Mouse (Mus musculus) limb, embryonic 13.5 days (tissue): ENCODE results near the gene Ndufa13. TPM values are rescaled to one million over a fixed set of nuclear protein-coding genes. Genes with fewer than 3 reads are reported as not detected.
A peak's percentile ranks its signal among the peaks of the same experiment; 100 is the strongest.
"Not testable (repeated sequence)": the region's sequence is repeated elsewhere in the genome, so short reads cannot be mapped to it uniquely, and the experiment has no call there.

ENCODE experiments used
- ATAC-seq: fragments of 200-750 bp; cut with Nextera tagmentation; 2 replicates; pipeline ENCODE4 v1.8.0; 2017; ENCODE audit warnings: low read depth, moderate number of reproducible peaks, moderate TSS enrichment; ENCODE audit not compliant: low FRiP score
- H3K27ac ChIP-seq: fragments of 300-500 bp; sonication (generic); 2 replicates; pipeline ENCODE4 v1.5.1; 2015; ENCODE audit warnings: inconsistent platforms, mild to moderate bottlenecking, moderate library complexity
- H3K27me3 ChIP-seq: fragments of 300-500 bp; sonication (generic); 2 replicates; pipeline ENCODE4 v1.6.1; 2015; ENCODE audit warnings: mild to moderate bottlenecking, inconsistent platforms
- H3K36me3 ChIP-seq: fragments of 300-500 bp; sonication (generic); 2 replicates; pipeline ENCODE4 v1.6.1; 2015; ENCODE audit warnings: inconsistent platforms, mild to moderate bottlenecking, moderate library complexity
- H3K4me1 ChIP-seq: fragments of 300-500 bp; sonication (generic); 2 replicates; pipeline ENCODE4 v1.6.1; 2015; ENCODE audit warnings: inconsistent platforms
- H3K4me2 ChIP-seq: fragments of 300-500 bp; sonication (generic); replicated peaks from 2 replicates; pipeline ENCODE4 v1.6.1; 2015; ENCODE audit warnings: inconsistent platforms, mild to moderate bottlenecking, moderate library complexity
- H3K4me3 ChIP-seq: fragments of 300-500 bp; sonication (generic); 2 replicates; pipeline ENCODE4 v1.5.1; 2015; ENCODE audit warnings: moderate library complexity, mild to moderate bottlenecking, inconsistent platforms
- H3K9ac ChIP-seq: fragments of 300-500 bp; sonication (generic); 2 replicates; pipeline ENCODE4 v1.6.1; 2015; ENCODE audit warnings: mild to moderate bottlenecking, inconsistent platforms
- H3K9me3 ChIP-seq: fragments of 300-500 bp; sonication (generic); 2 replicates; pipeline ENCODE4 v1.6.1; 2016; ENCODE audit warnings: inconsistent platforms
- WGBS: fragments of 180-500 bp; shearing (Covaris S2); methylation state at CpG from one replicate; pipeline ENCODE4 v1.1.7; 2015; 5-methylcytosine and 5-hydroxymethylcytosine counted together
- polyA plus RNA-seq: library from polyadenylated mRNA; unstranded; fragments of >200 nt; fragmentation: Nextera tagmentation; extraction: Ambion mirVana; gene quantifications from 2 replicates; pipeline ENCODE4 v1.2.1, GENCODE M21; 2015

Ndufa13 gene
- polyA plus RNA-seq: 173 and 181 TPM in 2 replicates

DNA sequence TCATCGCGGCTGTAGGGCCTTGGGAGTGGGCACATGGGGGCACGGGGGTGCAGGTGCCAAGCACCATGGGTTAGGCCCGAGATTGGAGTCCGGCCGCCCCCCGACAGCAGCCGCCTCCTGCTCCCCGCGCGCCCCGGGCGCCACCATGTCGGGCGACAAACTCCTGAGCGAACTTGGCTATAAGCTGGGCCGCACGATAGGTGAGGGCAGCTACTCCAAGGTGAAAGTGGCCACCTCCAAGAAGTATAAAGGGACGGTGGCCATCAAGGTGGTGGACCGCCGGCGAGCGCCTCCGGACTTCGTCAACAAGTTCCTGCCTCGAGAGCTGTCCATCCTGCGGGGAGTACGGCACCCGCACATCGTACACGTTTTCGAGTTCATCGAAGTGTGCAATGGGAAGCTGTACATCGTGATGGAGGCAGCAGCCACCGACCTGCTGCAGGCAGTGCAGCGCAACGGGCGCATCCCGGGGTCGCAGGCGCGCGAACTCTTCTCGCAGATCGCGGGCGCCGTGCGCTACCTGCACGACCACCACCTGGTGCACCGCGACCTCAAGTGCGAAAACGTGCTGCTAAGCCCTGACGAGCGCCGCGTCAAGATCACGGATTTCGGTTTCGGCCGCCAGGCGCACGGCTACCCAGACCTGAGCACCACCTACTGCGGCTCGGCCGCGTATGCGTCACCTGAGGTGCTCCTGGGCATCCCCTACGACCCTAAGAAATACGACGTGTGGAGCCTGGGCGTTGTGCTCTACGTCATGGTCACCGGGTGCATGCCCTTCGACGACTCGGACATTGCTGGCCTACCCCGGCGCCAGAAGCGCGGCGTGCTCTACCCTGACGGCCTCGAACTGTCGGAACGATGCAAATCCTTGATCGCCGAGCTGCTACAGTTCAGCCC is at the start of gene Ndufa13, which contains the start of the genes Tssk6 and Yjefn3:
Gene Ndufa13 (minus strand): TSS at position 396 of the 900 bp plus-strand sequence.
Gene Tssk6 (plus strand): TSS at position 22 of the 900 bp plus-strand sequence.
Gene Yjefn3 (minus strand): TSS at position 550 of the 900 bp plus-strand sequence.
- peak within 1 kb of the TSS; percentile 61 for H3K4me3 ChIP-seq
- peak; percentile 7; the same call in 1 of the 2 replicates for ATAC-seq
- peak within 1 kb of the TSS; percentile 90 for H3K27ac ChIP-seq
- peak within 1 kb of the TSS; percentile 99 for H3K4me2 ChIP-seq
- WGBS: 4% methylated on average over 89 of the region's 89 CpGs
- peaks cover 54% of the 10 kb centered on the region for H3K4me1 ChIP-seq
- H3K27me3 ChIP-seq: no peaks in the 10 kb centered on the region
- peak within 1 kb of the TSS; percentile 80 for H3K9ac ChIP-seq
- peaks cover 22% of the 10 kb centered on the region for H3K36me3 ChIP-seq
- H3K9me3 ChIP-seq: no peaks in the 10 kb centered on the region

GRCm38 (mm10) chr8:69950300-69950699 is 47.9 kb upstream of the Ndufa13 start:
- Histone ChIP-seq H3K9me3 (no peaks in the 10 kb centered on the region), H3K27ac (no peak overlapping the region), H3K4me3 (no peak overlapping the region), H3K9ac (no peak overlapping the region), H3K27me3 (no peaks in the 10 kb centered on the region), H3K4me1 (no peaks in the 10 kb centered on the region), H3K4me2 (no peak overlapping the region), H3K36me3 (peaks cover 40% of the 10 kb centered on the region)
- WGBS: 93% methylated on average over 2 of the region's 2 CpGs
- no peak for ATAC-seq

GRCm38 (mm10) chr8:69942495-69942894 is 40.1 kb upstream of the Ndufa13 start:
- WGBS: 78% methylated on average over 3 of the region's 3 CpGs
- not testable (repeated sequence) for H3K27me3 ChIP-seq, H3K9me3 ChIP-seq, H3K27ac ChIP-seq, ATAC-seq, H3K9ac ChIP-seq, H3K4me3 ChIP-seq, H3K4me2 ChIP-seq
- Histone ChIP-seq H3K4me1 (peaks cover 12% of the 10 kb centered on the region), H3K36me3 (peaks cover 17% of the 10 kb centered on the region)

GRCm38 (mm10) chr8:69940386-69940785 is 38.0 kb upstream of the Ndufa13 start:
- H3K9ac ChIP-seq: no peak overlapping the region
- H3K27me3 ChIP-seq: no peaks in the 10 kb centered on the region
- peaks cover 5% of the 10 kb centered on the region for H3K36me3 ChIP-seq
- peaks cover 18% of the 10 kb centered on the region for H3K4me1 ChIP-seq
- ATAC-seq: no peak
- H3K9me3 ChIP-seq: no peaks in the 10 kb centered on the region
- no peak overlapping the region for H3K4me3 ChIP-seq
- no peak overlapping the region; the same call in 1 of the 2 replicates for H3K27ac ChIP-seq
- 93% methylated on average over 2 of the region's 2 CpGs for WGBS
- H3K4me2 ChIP-seq: no peak overlapping the region

DNA sequence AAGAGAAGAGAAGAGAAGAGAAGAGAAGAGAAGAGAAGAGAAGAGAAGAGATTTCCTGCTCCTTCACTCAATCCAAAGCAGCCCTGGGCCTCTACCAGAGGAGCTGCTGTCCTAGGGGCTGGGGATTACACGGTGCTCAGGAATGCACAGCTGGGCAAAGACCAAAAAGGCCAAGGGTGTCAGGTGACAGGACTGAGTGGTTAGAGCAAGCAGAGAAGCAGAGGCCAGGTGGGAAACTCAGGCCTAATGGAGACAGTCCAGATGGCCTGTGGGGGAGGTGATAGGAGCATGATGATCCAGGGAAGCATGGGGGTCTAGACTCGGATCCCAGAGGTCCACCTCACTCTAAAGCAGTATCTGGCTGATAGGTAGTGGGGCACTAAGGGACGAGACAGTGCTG is 37.3 kb upstream of the Ndufa13 start:
- Histone ChIP-seq H3K4me3 (no peak overlapping the region), H3K4me2 (no peak overlapping the region), H3K36me3 (peaks cover 13% of the 10 kb centered on the region), H3K27me3 (no peaks in the 10 kb centered on the region), H3K4me1 (peaks cover 18% of the 10 kb centered on the region), H3K9ac (no peak overlapping the region), H3K27ac (no peak overlapping the region), H3K9me3 (no peaks in the 10 kb centered on the region)
- WGBS: 28% methylated on average over 3 of the region's 3 CpGs
- peak; percentile 78; the same call in 1 of the 2 replicates for ATAC-seq

GRCm38 (mm10) chr8:69938245-69938982 is 36.1 kb upstream of the Ndufa13 start:
- peaks cover 23% of the 10 kb centered on the region for H3K36me3 ChIP-seq
- 79% methylated on average over 6 of the region's 6 CpGs for WGBS
- H3K9ac ChIP-seq: no peak overlapping the region
- peaks cover 18% of the 10 kb centered on the region for H3K4me1 ChIP-seq
- H3K4me2 ChIP-seq: no peak overlapping the region
- no peak overlapping the region for H3K27ac ChIP-seq
- no peak overlapping the region for H3K4me3 ChIP-seq
- no peaks in the 10 kb centered on the region for H3K9me3 ChIP-seq
- ATAC-seq: no peak
- H3K27me3 ChIP-seq: no peaks in the 10 kb centered on the region

- Histone ChIP-seq H3K4me2 (no peak overlapping the region), H3K27me3 (no peaks in the 10 kb centered on the region), H3K9ac (no peak overlapping the region), H3K4me3 (no peak overlapping the region), H3K4me1 (peaks cover 18% of the 10 kb centered on the region), H3K9me3 (no peaks in the 10 kb centered on the region), H3K36me3 (peaks cover 31% of the 10 kb centered on the region), H3K27ac (no peak overlapping the region)
- WGBS: 90% methylated on average over 3 of the region's 3 CpGs
- ATAC-seq: no peak
Measured at GRCm38 (mm10) chr8:69937466-69937865, 35.1 kb upstream of the Ndufa13 start.

GRCm38 (mm10) chr8:69936050-69936794 is 33.9 kb upstream of the Ndufa13 start:
- WGBS: 72% methylated on average over 7 of the region's 7 CpGs
- no peak overlapping the region; the same call in 1 of the 2 replicates for H3K9ac ChIP-seq

DNA sequence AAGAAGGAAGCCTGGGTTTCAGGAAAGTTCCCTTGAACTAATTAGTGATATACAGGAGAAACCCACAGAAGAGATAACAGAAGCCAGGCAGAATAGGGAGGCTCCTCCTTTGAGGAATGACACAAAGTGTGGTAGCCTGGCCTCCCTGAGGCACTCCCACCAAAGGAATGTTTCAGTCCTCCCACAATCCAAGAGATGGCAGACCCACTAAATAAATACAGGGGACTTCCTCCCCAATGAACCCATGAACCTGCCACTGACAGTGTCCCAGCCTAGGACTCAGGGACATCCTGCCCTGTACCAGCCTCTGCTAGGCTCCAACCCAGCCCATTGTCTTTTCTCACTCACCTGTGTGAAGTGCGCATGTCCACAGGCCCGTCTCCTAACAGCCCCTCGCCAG is 33.1 kb upstream of the Ndufa13 start:
- peaks cover 37% of the 10 kb centered on the region for H3K36me3 ChIP-seq
- ATAC-seq: no peak
- WGBS: 88% methylated on average over 3 of the region's 3 CpGs
- H3K4me1 ChIP-seq: peaks cover 16% of the 10 kb centered on the region
- H3K4me2 ChIP-seq: no peak overlapping the region
- no peaks in the 10 kb centered on the region for H3K9me3 ChIP-seq
- no peak overlapping the region for H3K4me3 ChIP-seq
- H3K27me3 ChIP-seq: no peaks in the 10 kb centered on the region
- H3K27ac ChIP-seq: no peak overlapping the region
- H3K9ac ChIP-seq: no peak overlapping the region

More at GRCm38 (mm10) chr8:69936050-69936794, 33.9 kb upstream of the Ndufa13 start:
- peaks cover 34% of the 10 kb centered on the region for H3K36me3 ChIP-seq
- peak; percentile 74 for ATAC-seq
- no peaks in the 10 kb centered on the region for H3K27me3 ChIP-seq
- H3K9me3 ChIP-seq: no peaks in the 10 kb centered on the region
- H3K4me2 ChIP-seq: no peak overlapping the region
- H3K27ac ChIP-seq: 0 out of 2 replicates have a peak overlapping the region, but pooled peaks have one; percentile 39
- H3K4me1 ChIP-seq: peaks cover 18% of the 10 kb centered on the region
- no peak overlapping the region for H3K4me3 ChIP-seq

DNA sequence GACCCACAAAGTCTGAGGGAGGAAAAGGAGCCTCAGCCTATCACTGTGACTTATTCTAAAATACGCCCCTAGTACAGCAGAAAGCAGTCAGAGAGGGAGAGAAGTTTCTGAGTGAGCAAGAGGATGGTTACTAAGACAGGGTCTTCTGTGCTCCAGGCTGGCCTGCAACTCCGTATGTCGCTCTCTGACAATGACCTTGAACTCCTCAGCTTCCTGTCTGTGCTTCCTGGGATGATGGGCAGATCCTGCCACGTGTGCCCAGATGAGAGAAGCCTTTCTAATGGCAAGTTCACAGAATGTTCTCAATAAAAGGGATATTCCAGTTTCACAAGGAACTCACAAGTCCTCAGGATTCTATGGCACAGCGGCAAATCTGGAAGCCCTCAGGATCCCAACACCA is 32.2 kb upstream of the Ndufa13 start:
- H3K9me3 ChIP-seq: no peaks in the 10 kb centered on the region
- peaks cover 37% of the 10 kb centered on the region for H3K36me3 ChIP-seq
- WGBS: 90% methylated on average over 5 of the region's 5 CpGs
- H3K27me3 ChIP-seq: no peaks in the 10 kb centered on the region
- ATAC-seq: no peak
- H3K4me3 ChIP-seq: no peak overlapping the region
- H3K4me2 ChIP-seq: no peak overlapping the region
- H3K9ac ChIP-seq: no peak overlapping the region
- H3K4me1 ChIP-seq: peaks cover 8% of the 10 kb centered on the region
- H3K27ac ChIP-seq: no peak overlapping the region

- Histone ChIP-seq H3K4me2 (no peak overlapping the region), H3K36me3 (peaks cover 38% of the 10 kb centered on the region), H3K9me3 (no peaks in the 10 kb centered on the region), H3K9ac (no peak overlapping the region), H3K4me1 (peaks cover 7% of the 10 kb centered on the region), H3K27ac (no peak overlapping the region), H3K27me3 (no peaks in the 10 kb centered on the region), H3K4me3 (no peak overlapping the region)
- WGBS: 74% methylated on average over 2 of the region's 2 CpGs
- ATAC-seq: no peak
Measured at GRCm38 (mm10) chr8:69933811-69934210, 31.5 kb upstream of the Ndufa13 start.
